Mouse (Mus musculus): ENCODE measurements around the gene Tmem106b. TPM values are rescaled to one million over a fixed set of nuclear protein-coding genes. Genes with fewer than 3 reads are reported as not detected.

The Tmem106b gene
- polyA plus RNA-seq, 1 experiment = 122 TPM

DNA sequence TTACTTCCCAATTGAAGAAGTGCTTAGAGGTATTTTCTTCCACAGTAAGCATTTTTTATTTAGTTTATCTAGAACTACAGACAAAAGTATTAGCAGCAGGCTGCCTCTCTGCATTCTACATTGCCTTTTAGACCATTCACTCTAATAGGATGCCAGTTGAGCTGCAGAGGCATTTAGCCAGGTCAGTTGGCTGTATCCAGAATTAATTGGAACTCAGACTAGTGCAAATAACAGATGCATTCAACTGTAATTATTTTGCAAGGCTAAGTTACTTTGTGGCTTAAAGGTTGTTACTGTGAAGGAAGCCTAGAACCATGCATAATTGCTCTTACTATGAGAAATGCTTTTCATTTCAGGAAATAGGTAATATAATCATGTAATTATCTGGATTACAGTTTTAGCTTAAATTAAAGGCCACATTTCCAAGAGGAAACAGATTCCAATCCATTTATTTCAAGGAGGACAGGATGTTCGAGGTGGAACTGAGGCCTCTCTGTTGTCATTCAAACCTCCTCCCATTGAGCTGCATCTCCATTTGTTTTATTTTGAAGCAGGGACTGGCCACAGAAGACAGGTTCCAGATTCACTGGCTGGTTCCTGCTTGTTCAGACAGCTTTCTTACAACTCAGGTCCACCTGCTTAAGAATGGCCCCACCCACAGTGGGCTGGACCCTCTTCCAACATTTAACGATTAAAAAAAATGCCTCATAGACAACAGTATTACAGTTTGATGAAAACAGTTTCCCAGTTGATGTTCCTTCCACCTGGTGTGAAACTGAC is 27.3 kb downstream of the Tmem106b start:
- H3K4me3 ChIP-seq (ENCODE audit: insufficient read depth, low read depth, low read length) = no peak overlapping the region
- no peaks in the 10 kb centered on the region for H3K4me1 ChIP-seq (ENCODE audit: control insufficient read depth, insufficient read depth, insufficient read length, low read length)
- no peak overlapping the region for H3K27ac ChIP-seq (replicated peaks; ENCODE audit: low read depth, low read length)

DNA sequence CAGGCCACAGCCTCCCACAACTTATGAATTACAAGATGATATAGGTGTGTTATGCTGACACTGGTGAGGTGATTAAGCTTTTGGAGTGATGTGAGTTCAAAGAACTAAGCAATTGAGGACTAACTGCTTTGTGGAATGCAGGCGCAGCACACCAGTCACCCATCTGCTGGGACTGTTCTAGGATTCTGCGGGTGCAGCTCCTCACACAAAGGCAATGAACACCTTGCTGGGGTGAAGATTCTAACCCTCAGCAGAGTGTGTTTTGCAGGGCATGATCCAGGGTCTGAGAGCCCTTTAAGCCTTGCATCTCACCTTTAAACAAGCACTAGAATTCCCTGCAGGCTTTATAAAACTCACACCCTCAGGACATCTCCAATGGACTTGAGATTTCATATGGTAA is 30.6 kb downstream of the Tmem106b start:
- Histone ChIP-seq H3K4me3 (ENCODE audit: insufficient read depth, low read depth, low read length) (no peak overlapping the region), H3K4me1 (ENCODE audit: control insufficient read depth, insufficient read depth, insufficient read length, low read length) (no peaks in the 10 kb centered on the region), H3K27ac (replicated peaks; ENCODE audit: low read depth, low read length) (no peak overlapping the region)

DNA sequence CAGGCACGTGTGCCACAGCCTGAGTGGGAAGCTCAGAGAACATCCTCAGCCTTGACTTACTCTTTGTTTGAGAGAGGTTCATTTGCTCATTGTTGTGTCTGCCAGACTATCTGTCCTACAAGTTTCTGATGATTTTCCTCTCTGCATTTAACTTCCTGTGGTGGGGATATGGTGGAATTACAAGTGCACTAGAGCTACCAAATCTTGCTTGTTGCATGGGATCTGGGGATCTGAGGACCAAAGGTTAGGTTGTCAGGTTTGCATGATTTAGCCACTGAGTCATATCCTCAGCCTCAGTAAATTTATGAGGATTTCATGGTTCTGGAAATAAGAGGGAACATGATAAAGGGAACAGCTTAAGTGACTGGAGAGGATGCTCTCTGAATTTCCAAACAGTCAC is 39.1 kb downstream of the Tmem106b start:
- no peaks in the 10 kb centered on the region for H3K4me1 ChIP-seq (ENCODE audit: control insufficient read depth, insufficient read depth, insufficient read length, low read length)
- H3K4me3 ChIP-seq (ENCODE audit: insufficient read depth, low read depth, low read length) = no peak overlapping the region
- H3K27ac ChIP-seq (replicated peaks; ENCODE audit: low read depth, low read length) = no peak overlapping the region

DNA sequence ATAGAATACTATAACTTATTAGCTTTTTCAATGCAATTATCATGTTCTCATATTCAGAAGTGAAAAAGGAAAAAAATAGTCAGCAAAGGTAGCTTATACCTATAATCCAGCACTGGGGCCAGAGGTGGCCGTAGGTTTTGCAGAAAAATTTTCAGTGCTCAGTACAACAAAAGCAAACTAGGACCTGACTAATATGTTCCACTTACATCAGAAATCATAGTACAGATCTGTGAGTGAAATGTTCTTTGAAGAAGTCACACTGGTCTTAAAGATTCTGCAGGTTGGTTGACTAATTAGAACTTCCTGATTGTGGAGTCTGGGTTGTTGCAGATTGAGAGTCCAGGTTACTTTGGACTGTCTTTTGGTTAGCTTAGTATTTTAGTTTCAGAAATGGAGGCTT is 67.7 kb downstream of the Tmem106b start:
- no peaks in the 10 kb centered on the region for H3K4me1 ChIP-seq (ENCODE audit: control insufficient read depth, insufficient read depth, insufficient read length, low read length)
- H3K27ac ChIP-seq (replicated peaks; ENCODE audit: low read depth, low read length) = no peak overlapping the region
- no peak overlapping the region for H3K4me3 ChIP-seq (ENCODE audit: insufficient read depth, low read depth, low read length)

Other genes starting within 250 kb of the Tmem106b start
- gene Vwde, start 155.2 kb downstream of the Tmem106b start, polyA plus RNA-seq (2012; ENCODE audit: insufficient read depth, insufficient read length, missing spikeins) = not detected in 2 replicates